Mouse (Mus musculus): Measurements from ENCODE around the gene AC140267.1.

DNA sequence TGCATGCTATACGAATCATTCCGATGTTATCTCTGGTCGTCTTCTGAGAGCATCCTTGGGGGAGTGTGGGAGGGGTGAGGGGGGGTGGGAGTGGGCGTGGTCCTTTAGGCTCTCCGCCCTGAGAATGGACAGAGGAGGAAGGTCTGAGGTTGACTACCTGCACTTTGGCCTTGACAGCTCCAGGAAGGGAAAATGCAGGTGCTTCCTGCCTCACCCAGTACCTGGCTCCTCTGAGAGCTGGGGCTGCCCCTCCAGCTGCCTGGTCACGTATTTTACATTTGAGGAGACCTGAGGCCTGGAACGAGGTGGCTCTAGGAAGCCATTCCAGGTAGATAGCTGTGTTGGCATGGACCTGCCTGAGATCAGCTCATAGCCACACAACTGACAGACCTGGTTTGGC is 42.8 kb upstream of the AC140267.1 start:
- no peak for TF ChIP-seq CTCF (IDR thresholded peaks at IDR 0.05; ENCODE audit: insufficient read depth, low read length)
- TF ChIP-seq POLR2A (IDR thresholded peaks at IDR 0.05; ENCODE audit: borderline replicate concordance, extremely low read depth, low read depth, low read length), result no peak
